Mouse (Mus musculus): ENCODE measurements around the gene Kazald1.

Kazald1 gene

GRCm38 (mm10) chr19:45077742-45078645 lies 3.0 kb downstream of the Kazald1 start:
- peak; percentile 58 for DNase-seq

GRCm38 (mm10) chr19:45078971-45079764 lies 4.1 kb downstream of the Kazald1 start:
- DNase-seq: peak; percentile 63

GRCm38 (mm10) chr19:45079769-45080515 lies 4.9 kb downstream of the Kazald1 start:
- peak; percentile 84 for DNase-seq

GRCm38 (mm10) chr19:45080711-45081110 lies 5.7 kb downstream of the Kazald1 start:
- peak; percentile 61 for DNase-seq

- DNase-seq: peak; percentile 84
Measured at GRCm38 (mm10) chr19:45081279-45081678, 6.2 kb downstream of the Kazald1 start.

GRCm38 (mm10) chr19:45081841-45082550 lies 7.0 kb downstream of the Kazald1 start:
- DNase-seq: peak; percentile 61

- no peak for DNase-seq
Measured at GRCm38 (mm10) chr19:45097868-45098267, 22.8 kb downstream of the Kazald1 start.

- DNase-seq: no peak
Measured at GRCm38 (mm10) chr19:45100486-45101270, 25.6 kb downstream of the Kazald1 start.

GRCm38 (mm10) chr19:45105591-45105990 lies 30.6 kb downstream of the Kazald1 start:
- DNase-seq: no peak

GRCm38 (mm10) chr19:45106689-45107088 lies 31.6 kb downstream of the Kazald1 start:
- DNase-seq: no peak

GRCm38 (mm10) chr19:45110681-45111080 lies 35.6 kb downstream of the Kazald1 start:
- DNase-seq: no peak

GRCm38 (mm10) chr19:45112444-45112843 lies 37.4 kb downstream of the Kazald1 start:
- no peak for DNase-seq

GRCm38 (mm10) chr19:45113791-45114460 lies 38.9 kb downstream of the Kazald1 start:
- no peak for DNase-seq

GRCm38 (mm10) chr19:45114772-45115171 lies 39.7 kb downstream of the Kazald1 start:
- DNase-seq: no peak

GRCm38 (mm10) chr19:45116798-45117197 lies 41.8 kb downstream of the Kazald1 start:
- DNase-seq: peak; percentile 28
